Mouse (Mus musculus): ENCODE measurements at regions not wholly inside any gene's neighbourhood (a gene's known extent, or its start where the extent isn't known, plus 50 kb on each side); places are given as distances from the start of the nearest gene placed in this dataset.
A peak's percentile ranks its signal among the peaks of the same experiment; 100 is the strongest.

GRCm38 (mm10) chr1:164704397-164705091, 91.9 kb upstream of the Dpt start:
- Histone ChIP-seq H3K27ac (ENCODE audit: low read depth, low read length) (peak overlapping the region; percentile 48; the same call in 1 of the 2 replicates), H3K4me1 (ENCODE audit: control insufficient read depth, insufficient read depth, low read depth, low read length) (peaks cover 6% of the 10 kb centered on the region), H3K9ac (ENCODE audit: low read depth, low read length) (no peak overlapping the region), H3K27me3 (replicated peaks; ENCODE audit: control insufficient read depth, insufficient read depth, low read length) (no peaks in the 10 kb centered on the region), H3K4me2 (ENCODE audit: low read length) (peak overlapping the region; percentile 10), H3K36me3 (ENCODE audit: control insufficient read depth, insufficient read depth, low read length) (no peaks in the 10 kb centered on the region), H3K9me3 (ENCODE audit: control insufficient read depth, low read length) (no peaks in the 10 kb centered on the region), H3K4me3 (ENCODE audit: low read length) (no peak overlapping the region)
- WGBS = 28% methylated on average over 11 of the region's 11 CpGs
- peak; percentile 98 for ATAC-seq

GRCm38 (mm10) chr1:164703560-164704131, 92.8 kb upstream of the Dpt start:
- WGBS = 62% methylated on average over 4 of the region's 4 CpGs

GRCm38 (mm10) chr1:164690055-164690454, 106.4 kb upstream of the Dpt start:
- Histone ChIP-seq H3K27me3 (replicated peaks; ENCODE audit: control insufficient read depth, insufficient read depth, low read length) (no peaks in the 10 kb centered on the region), H3K4me3 (ENCODE audit: low read length) (no peak overlapping the region), H3K9me3 (ENCODE audit: control insufficient read depth, low read length) (no peaks in the 10 kb centered on the region), H3K27ac (ENCODE audit: low read depth, low read length) (no peak overlapping the region), H3K9ac (ENCODE audit: low read depth, low read length) (no peak overlapping the region), H3K4me2 (ENCODE audit: low read length) (no peak overlapping the region), H3K4me1 (ENCODE audit: control insufficient read depth, insufficient read depth, low read depth, low read length) (no peaks in the 10 kb centered on the region), H3K36me3 (ENCODE audit: control insufficient read depth, insufficient read depth, low read length) (no peaks in the 10 kb centered on the region)
- no peak for ATAC-seq
- WGBS = 81% methylated on average over 1 of the region's 1 CpGs

More at GRCm38 (mm10) chr1:164703560-164704131, 92.8 kb upstream of the Dpt start:
- ATAC-seq = no peak
- no peaks in the 10 kb centered on the region for H3K27me3 ChIP-seq (replicated peaks; ENCODE audit: control insufficient read depth, insufficient read depth, low read length)
- no peak overlapping the region for H3K4me3 ChIP-seq (ENCODE audit: low read length)
- H3K9ac ChIP-seq (ENCODE audit: low read depth, low read length) = no peak overlapping the region
- H3K4me2 ChIP-seq (ENCODE audit: low read length) = no peak overlapping the region
- no peaks in the 10 kb centered on the region for H3K9me3 ChIP-seq (ENCODE audit: control insufficient read depth, low read length)
- H3K4me1 ChIP-seq (ENCODE audit: control insufficient read depth, insufficient read depth, low read depth, low read length) = peaks cover 6% of the 10 kb centered on the region
- no peaks in the 10 kb centered on the region for H3K36me3 ChIP-seq (ENCODE audit: control insufficient read depth, insufficient read depth, low read length)
- no peak overlapping the region for H3K27ac ChIP-seq (ENCODE audit: low read depth, low read length)

- 81% methylated on average over 4 of the region's 4 CpGs for WGBS
- Histone ChIP-seq H3K9me3 (ENCODE audit: control insufficient read depth, low read length) (no peaks in the 10 kb centered on the region), H3K4me1 (ENCODE audit: control insufficient read depth, insufficient read depth, low read depth, low read length) (no peaks in the 10 kb centered on the region), H3K9ac (ENCODE audit: low read depth, low read length) (no peak overlapping the region), H3K27ac (ENCODE audit: low read depth, low read length) (no peak overlapping the region), H3K4me3 (ENCODE audit: low read length) (no peak overlapping the region), H3K36me3 (ENCODE audit: control insufficient read depth, insufficient read depth, low read length) (no peaks in the 10 kb centered on the region), H3K27me3 (replicated peaks; ENCODE audit: control insufficient read depth, insufficient read depth, low read length) (no peaks in the 10 kb centered on the region), H3K4me2 (ENCODE audit: low read length) (no peak overlapping the region)
- ATAC-seq = no peak
Measured at GRCm38 (mm10) chr1:164689311-164689710, 107.1 kb upstream of the Dpt start.

- Histone ChIP-seq H3K4me3 (ENCODE audit: low read length) (no peak overlapping the region), H3K9ac (ENCODE audit: low read depth, low read length) (no peak overlapping the region), H3K27ac (ENCODE audit: low read depth, low read length) (no peak overlapping the region), H3K4me2 (ENCODE audit: low read length) (no peak overlapping the region), H3K4me1 (ENCODE audit: control insufficient read depth, insufficient read depth, low read depth, low read length) (no peaks in the 10 kb centered on the region), H3K9me3 (ENCODE audit: control insufficient read depth, low read length) (no peaks in the 10 kb centered on the region), H3K36me3 (ENCODE audit: control insufficient read depth, insufficient read depth, low read length) (no peaks in the 10 kb centered on the region), H3K27me3 (replicated peaks; ENCODE audit: control insufficient read depth, insufficient read depth, low read length) (no peaks in the 10 kb centered on the region)
- no peak for ATAC-seq
- 70% methylated on average over 2 of the region's 2 CpGs for WGBS
Measured at GRCm38 (mm10) chr1:164684437-164684836, 112.0 kb upstream of the Dpt start.

GRCm38 (mm10) chr1:164683788-164684187, 112.7 kb upstream of the Dpt start:
- H3K27ac ChIP-seq (ENCODE audit: low read depth, low read length) = no peak overlapping the region
- 88% methylated on average over 3 of the region's 3 CpGs for WGBS

GRCm38 (mm10) chr1:164682867-164683599, 113.4 kb upstream of the Dpt start:
- ATAC-seq = no peak
- Histone ChIP-seq H3K4me2 (ENCODE audit: low read length) (no peak overlapping the region), H3K36me3 (ENCODE audit: control insufficient read depth, insufficient read depth, low read length) (no peaks in the 10 kb centered on the region), H3K27me3 (replicated peaks; ENCODE audit: control insufficient read depth, insufficient read depth, low read length) (no peaks in the 10 kb centered on the region), H3K27ac (ENCODE audit: low read depth, low read length) (no peak overlapping the region), H3K4me1 (ENCODE audit: control insufficient read depth, insufficient read depth, low read depth, low read length) (no peaks in the 10 kb centered on the region), H3K9ac (ENCODE audit: low read depth, low read length) (no peak overlapping the region), H3K9me3 (ENCODE audit: control insufficient read depth, low read length) (no peaks in the 10 kb centered on the region), H3K4me3 (ENCODE audit: low read length) (no peak overlapping the region)
- 90% methylated on average over 5 of the region's 5 CpGs for WGBS

More at GRCm38 (mm10) chr1:164683788-164684187, 112.7 kb upstream of the Dpt start:
- Histone ChIP-seq H3K9me3 (ENCODE audit: control insufficient read depth, low read length) (no peaks in the 10 kb centered on the region), H3K4me3 (ENCODE audit: low read length) (no peak overlapping the region), H3K9ac (ENCODE audit: low read depth, low read length) (no peak overlapping the region), H3K27me3 (replicated peaks; ENCODE audit: control insufficient read depth, insufficient read depth, low read length) (no peaks in the 10 kb centered on the region), H3K4me1 (ENCODE audit: control insufficient read depth, insufficient read depth, low read depth, low read length) (no peaks in the 10 kb centered on the region), H3K36me3 (ENCODE audit: control insufficient read depth, insufficient read depth, low read length) (no peaks in the 10 kb centered on the region), H3K4me2 (ENCODE audit: low read length) (no peak overlapping the region)
- no peak for ATAC-seq

- H3K4me1 ChIP-seq (ENCODE audit: control insufficient read depth, insufficient read depth, low read depth, low read length) = no peaks in the 10 kb centered on the region
- H3K9me3 ChIP-seq (ENCODE audit: control insufficient read depth, low read length) = no peaks in the 10 kb centered on the region
- H3K4me2 ChIP-seq (ENCODE audit: low read length) = no peak overlapping the region
- ATAC-seq = no peak
- no peaks in the 10 kb centered on the region for H3K27me3 ChIP-seq (replicated peaks; ENCODE audit: control insufficient read depth, insufficient read depth, low read length)
- no peaks in the 10 kb centered on the region for H3K36me3 ChIP-seq (ENCODE audit: control insufficient read depth, insufficient read depth, low read length)
- WGBS = 96% methylated on average over 6 of the region's 6 CpGs
- no peak overlapping the region for H3K27ac ChIP-seq (ENCODE audit: low read depth, low read length)
- no peak overlapping the region for H3K4me3 ChIP-seq (ENCODE audit: low read length)
- no peak overlapping the region for H3K9ac ChIP-seq (ENCODE audit: low read depth, low read length)
Measured at GRCm38 (mm10) chr1:164682426-164682825, 114.0 kb upstream of the Dpt start.

- no peaks in the 10 kb centered on the region for H3K36me3 ChIP-seq (ENCODE audit: control insufficient read depth, insufficient read depth, low read length)
- 0 out of 2 replicates have a peak, but pooled peaks cover 5% of the 10 kb centered on the region for H3K9me3 ChIP-seq (ENCODE audit: control insufficient read depth, low read length)
- WGBS = 57% methylated on average over 5 of the region's 5 CpGs
- no peak overlapping the region for H3K27ac ChIP-seq (ENCODE audit: low read depth, low read length)
- no peak overlapping the region for H3K4me2 ChIP-seq (ENCODE audit: low read length)
- no peak overlapping the region for H3K4me3 ChIP-seq (ENCODE audit: low read length)
- no peak for ATAC-seq
- H3K4me1 ChIP-seq (ENCODE audit: control insufficient read depth, insufficient read depth, low read depth, low read length) = no peaks in the 10 kb centered on the region
- H3K27me3 ChIP-seq (replicated peaks; ENCODE audit: control insufficient read depth, insufficient read depth, low read length) = no peaks in the 10 kb centered on the region
- H3K9ac ChIP-seq (ENCODE audit: low read depth, low read length) = no peak overlapping the region
Measured at GRCm38 (mm10) chr1:164681582-164681981, 114.9 kb upstream of the Dpt start.
